Comparison of ENCODE assay signal across 12 mouse cellular contexts in the genomic region with DNA sequence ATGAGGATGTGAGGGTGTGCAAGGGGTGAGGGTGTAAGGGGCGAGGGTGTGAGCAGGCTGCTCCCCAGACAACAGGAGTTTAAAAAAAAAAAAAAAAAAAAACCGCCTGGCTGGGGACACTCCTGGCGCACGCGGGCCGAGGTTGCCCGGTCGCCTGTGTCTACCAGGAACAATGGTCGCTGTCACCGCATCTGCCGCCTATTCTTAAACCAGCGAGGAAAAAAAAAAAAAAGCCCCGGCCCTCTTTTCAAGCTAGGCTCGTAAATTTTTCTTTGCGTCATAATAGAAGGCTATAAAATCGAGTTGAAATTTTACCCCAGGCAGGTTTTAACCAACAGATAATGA. TPM values are rescaled to one million over a fixed set of nuclear protein-coding genes. Genes with fewer than 3 reads are reported as not detected.
DNase-seq lines count a peak whose midpoint lies in the region; ATAC-seq and TF ChIP-seq lines count a peak whose summit lies in the region.
"Had no signal": no experiment of that assay in that cellular context is flagged by ENCODE, and none has a peak within 500 bp of the region (broad histone marks: within the 10 kb centered on the region; RNA-seq: fewer than 3 reads in every experiment).

No protein-coding gene starts in this region.

- peaks cover 2% of the 10 kb centered on the region; the same call in 1 of the 2 replicates for H3K27me3 ChIP-seq in kidney, embryonic 14.5 days (ENCODE audit: control insufficient read depth, insufficient read depth, low read length)
- peaks cover 48% of the 10 kb centered on the region for H3K27me3 ChIP-seq in hindbrain, embryonic 15.5 days

- DNase-seq in kidney, postnatal 25 days = no peak
- DNase-seq in brain, embryonic 14.5 days (ENCODE audit: low read depth) = peak; percentile 35
- DNase-seq in mesoderm, embryonic 11.5 days (ENCODE audit: low read depth, low spot score) = peak; percentile 87
- no peak for DNase-seq in thymus, postnatal 25 days
- DNase-seq in cerebellum, postnatal 25 days = no peak
- DNase-seq in testis, postnatal 10 days (ENCODE audit: low spot score) = no peak
- DNase-seq: thymus, adult 2 months had no signal

- peak overlapping the region; percentile 67 for H3K9ac ChIP-seq in kidney, embryonic 14.5 days (ENCODE audit: low read depth, low read length)
- peak overlapping the region; percentile 53 for H3K9ac ChIP-seq in hindbrain, embryonic 15.5 days
- H3K9ac ChIP-seq: forebrain, embryonic 15.5 days; heart, embryonic 13.5 days had no signal

- no peak for ATAC-seq in kidney, embryonic 14.5 days (ENCODE audit: low FRiP score, low TSS enrichment)
- no peak for ATAC-seq in hindbrain, embryonic 15.5 days (ENCODE audit: low FRiP score, low read depth)
- ATAC-seq: forebrain, embryonic 15.5 days had no signal

- peak overlapping the region; percentile 41 for H3K4me3 ChIP-seq in kidney, embryonic 14.5 days (ENCODE audit: low read length)
- H3K4me3 ChIP-seq in hindbrain, embryonic 15.5 days = peak overlapping the region; percentile 43
- H3K4me3 ChIP-seq: forebrain, embryonic 15.5 days had no signal

- H3K9me3 ChIP-seq in kidney, embryonic 14.5 days (ENCODE audit: control insufficient read depth, low read length) = no peaks in the 10 kb centered on the region
- no peaks in the 10 kb centered on the region for H3K9me3 ChIP-seq in hindbrain, embryonic 15.5 days
- H3K9me3 ChIP-seq: forebrain, embryonic 15.5 days; heart, embryonic 13.5 days had no signal

- peaks cover 57% of the 10 kb centered on the region for H3K4me1 ChIP-seq in kidney, embryonic 14.5 days (ENCODE audit: control insufficient read depth, insufficient read depth, low read length)
- peaks cover 10% of the 10 kb centered on the region for H3K4me1 ChIP-seq in hindbrain, embryonic 15.5 days (replicated peaks)

- H3K36me3 ChIP-seq in kidney, embryonic 14.5 days (ENCODE audit: control insufficient read depth, insufficient read depth, low read length) = peaks cover 9% of the 10 kb centered on the region
- no peaks in the 10 kb centered on the region for H3K36me3 ChIP-seq in hindbrain, embryonic 15.5 days
- H3K36me3 ChIP-seq: forebrain, embryonic 15.5 days; heart, embryonic 13.5 days had no signal

- peak overlapping the region; percentile 74 for H3K4me2 ChIP-seq in kidney, embryonic 14.5 days (replicated peaks; ENCODE audit: low read depth, low read length)
- peak overlapping the region; percentile 57 for H3K4me2 ChIP-seq in hindbrain, embryonic 15.5 days
- H3K4me2 ChIP-seq: forebrain, embryonic 15.5 days had no signal

- 1% methylated on average over 16 of the region's 16 CpGs for WGBS in kidney, embryonic 14.5 days
- WGBS in hindbrain, embryonic 15.5 days = under 1% methylated on average over 16 of the region's 16 CpGs

- peak overlapping the region; percentile 88; the same call in 1 of the 2 replicates for H3K27ac ChIP-seq in kidney, embryonic 14.5 days (ENCODE audit: low read depth, low read length)
- peak overlapping the region; percentile 91 for H3K27ac ChIP-seq in hindbrain, embryonic 15.5 days (replicated peaks)
- H3K27ac ChIP-seq: forebrain, embryonic 15.5 days; heart, embryonic 13.5 days had no signal

- no peak for TF ChIP-seq POLR2A in brain, embryonic 14.5 days (IDR thresholded peaks at IDR 0.05; ENCODE audit: borderline replicate concordance, extremely low read depth, insufficient read depth, insufficient read length, poor library complexity, severe bottlenecking)

- TF ChIP-seq CTCF in brain, embryonic 14.5 days (IDR thresholded peaks at IDR 0.05; ENCODE audit: borderline replicate concordance, extremely low read depth, insufficient read depth, insufficient read length) = no peak

RNA-seq across cellular contexts. Expression of a gene that starts 6.8 kb away (rescaled TPM):
- polyA plus RNA-seq in kidney, embryonic 14.5 days (2014; fragmentation: Nextera tagmentation; extraction: Ambion mirVana) = 2.3 and 4.0 TPM in 2 replicates
- polyA plus RNA-seq in brain, embryonic 14.5 days (2012; rRNA removed) = 0.44 and 1.7 TPM in 2 replicates
- polyA plus RNA-seq in hindbrain, embryonic 15.5 days (2015; fragmentation: Nextera tagmentation; extraction: Ambion mirVana) = 0.87 and 1.6 TPM in 2 replicates
- polyA plus RNA-seq: forebrain, embryonic 15.5 days; lung, embryonic 16.5 days had no signal

RNA-seq across cellular contexts. Expression of a gene that starts 21.6 kb away (rescaled TPM):
- 6.3 and 18.7 TPM in 2 replicates for polyA plus RNA-seq in kidney, embryonic 14.5 days (2014; fragmentation: Nextera tagmentation; extraction: Ambion mirVana)
- 0.81 and 5.5 TPM in 2 replicates for polyA plus RNA-seq in brain, embryonic 14.5 days (2012; rRNA removed)
- 2.7 and 3.3 TPM in 2 replicates for polyA plus RNA-seq in hindbrain, embryonic 15.5 days (2015; fragmentation: Nextera tagmentation; extraction: Ambion mirVana)
- polyA plus RNA-seq: forebrain, embryonic 15.5 days; heart, embryonic 13.5 days; lung, embryonic 16.5 days had no signal

RNA-seq across cellular contexts. Expression of a gene that starts 21.6 kb away (rescaled TPM):
- 12.3 and 12.6 TPM in 2 replicates for polyA plus RNA-seq in kidney, embryonic 14.5 days (2014; fragmentation: Nextera tagmentation; extraction: Ambion mirVana)
- polyA plus RNA-seq in brain, embryonic 14.5 days (2012; rRNA removed) = 9.6 and 47.4 TPM in 2 replicates
- 49.4 and 51.8 TPM in 2 replicates for polyA plus RNA-seq in hindbrain, embryonic 15.5 days (2015; fragmentation: Nextera tagmentation; extraction: Ambion mirVana)
- polyA plus RNA-seq: forebrain, embryonic 15.5 days had no signal

RNA-seq across cellular contexts. Expression of a gene that starts 28.9 kb away (rescaled TPM):
- polyA plus RNA-seq in kidney, embryonic 14.5 days (2014; fragmentation: Nextera tagmentation; extraction: Ambion mirVana) = 45.0 and 45.2 TPM in 2 replicates
- 0.73 and 1.6 TPM in 2 replicates for polyA plus RNA-seq in brain, embryonic 14.5 days (2012; rRNA removed)
- polyA plus RNA-seq in hindbrain, embryonic 15.5 days (2015; fragmentation: Nextera tagmentation; extraction: Ambion mirVana) = 0.73 and 1.3 TPM in 2 replicates

RNA-seq across cellular contexts. Expression of a gene that starts 29.5 kb away (rescaled TPM):
- polyA plus RNA-seq in kidney, embryonic 14.5 days (2014; fragmentation: Nextera tagmentation; extraction: Ambion mirVana) = 1.8 and 1.9 TPM in 2 replicates
- polyA plus RNA-seq in brain, embryonic 14.5 days (2012; rRNA removed) = 0.34 and 1.3 TPM in 2 replicates
- polyA plus RNA-seq in hindbrain, embryonic 15.5 days (2015; fragmentation: Nextera tagmentation; extraction: Ambion mirVana) = 1.2 and 2.4 TPM in 2 replicates
- polyA plus RNA-seq: forebrain, embryonic 15.5 days; heart, embryonic 13.5 days; lung, embryonic 16.5 days had no signal

Comparison
In these comparisons a context has a peak if more than half of its experiments do, and no peak if none do; other contexts are left out.
1. DNase-seq: peak in brain, embryonic 14.5 days (single experiment) and mesoderm, embryonic 11.5 days (single experiment); none in kidney, postnatal 25 days (0 of 2), thymus, postnatal 25 days (single experiment), cerebellum, postnatal 25 days (0 of 2) and testis, postnatal 10 days (single experiment).